Mouse (Mus musculus) liver, adult 2 months (tissue): ENCODE data around the gene Gin1.

ENCODE experiments used
- CTCF ChIP-seq: fragments of 200-500 bp; IDR thresholded peaks from 2 replicates; pipeline ENCODE4 v1.5.1; 2011; ENCODE audit warnings: low read depth, low read length, control low read depth
- POLR2A ChIP-seq: fragments of 200-500 bp; IDR thresholded peaks from 2 replicates; pipeline ENCODE4 v1.6.1; 2011; ENCODE audit warnings: low read length, control low read depth; ENCODE audit not compliant: insufficient read depth; ENCODE audit errors: extremely low read depth

DNA sequence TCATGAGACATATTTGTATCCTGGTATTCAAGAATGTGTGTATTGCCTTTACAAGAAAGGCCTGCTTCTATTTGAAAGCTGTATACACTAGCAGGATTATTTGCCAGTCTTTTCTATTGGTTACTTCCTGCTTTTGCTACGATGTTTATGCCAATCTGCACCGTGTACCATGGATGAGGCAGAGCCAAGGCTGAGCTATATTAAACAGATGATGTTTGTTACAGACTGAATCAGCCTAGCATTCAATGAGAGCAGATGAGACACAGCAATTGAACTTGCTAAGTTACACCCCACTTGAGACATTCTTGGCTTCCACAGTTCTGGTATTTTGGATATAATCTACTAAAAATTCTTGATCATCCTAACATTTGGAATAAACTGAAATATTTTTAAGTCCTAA lies 57.6 kb downstream of the Gin1 start:
- TF ChIP-seq CTCF (no peak), POLR2A (no peak)
